Mouse (Mus musculus) liver, embryonic 14.5 days (tissue): Measurements from ENCODE around the gene Ss18l2.

Source experiments
- CTCF ChIP-seq: IDR thresholded peaks from 2 replicates; pipeline ENCODE4 v1.5.1; 2016; ENCODE audit warnings: antibody characterized with exemption, low read depth, control low read depth
- EP300 ChIP-seq: IDR thresholded peaks from 2 replicates; pipeline ENCODE4 v1.6.1; 2016; ENCODE audit warnings: antibody characterized with exemption, low read depth

- TF ChIP-seq CTCF, result no peak
- no peak for TF ChIP-seq EP300
These were observed 28.9 kb upstream of the Ss18l2 start for GRCm38 (mm10) chr9:121681191-121681590.
